Mouse (Mus musculus): ENCODE results near the gene Cdkn2b. TPM values are rescaled to one million over a fixed set of nuclear protein-coding genes. Genes with fewer than 3 reads are reported as not detected.
A peak's percentile ranks its signal among the peaks of the same experiment; 100 is the strongest.

Gene Cdkn2b
- 10.1 and 12.9 TPM in 2 replicates for polyA plus RNA-seq (2015; fragmentation: Nextera tagmentation; extraction: Ambion mirVana)

DNA sequence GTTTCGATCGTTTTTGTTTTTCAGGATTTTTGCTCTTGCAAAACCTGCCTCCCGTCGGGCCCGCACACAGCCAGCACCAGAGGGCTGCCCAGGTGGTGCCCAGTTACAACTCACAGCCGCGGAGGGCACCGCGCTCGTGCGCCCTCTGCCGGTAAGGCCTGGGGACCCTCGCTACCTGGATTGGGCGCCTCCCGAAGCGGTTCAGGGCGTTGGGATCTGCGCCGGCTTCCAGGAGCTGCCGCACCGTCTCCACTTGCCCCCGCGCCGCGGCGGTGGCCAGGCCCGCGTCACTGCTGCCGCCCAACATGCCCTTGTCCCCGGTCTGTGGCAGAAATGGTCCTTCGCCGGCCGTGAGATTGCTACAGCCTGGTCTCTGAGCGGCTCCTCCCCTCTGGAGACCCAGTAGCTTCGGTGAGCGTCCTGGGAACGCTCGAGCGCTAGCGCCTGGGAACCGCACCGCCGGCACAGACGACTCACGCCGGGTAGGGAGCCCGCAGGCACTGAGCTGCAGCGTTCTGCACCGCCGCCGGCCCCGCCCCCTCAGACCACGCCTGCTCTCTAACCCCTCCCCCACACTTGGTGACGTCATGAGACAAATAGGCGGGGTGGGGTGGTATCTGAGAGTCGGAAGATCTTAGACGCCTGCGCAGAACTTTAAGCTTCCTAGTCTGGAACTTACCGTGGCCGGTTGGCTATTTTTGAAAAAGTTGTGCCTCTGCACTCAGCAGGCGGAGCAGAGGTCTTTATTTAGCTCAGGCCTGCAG, at the start of gene Cdkn2b:
Gene Cdkn2b, minus strand, starts transcription at position 549 of the 764 bp plus-strand sequence.
- Histone ChIP-seq H3K4me1 (peaks cover 9% of the 10 kb centered on the region; the same call in 1 of the 2 replicates), H3K27me3 (replicated peaks) (peaks cover 56% of the 10 kb centered on the region), H3K9ac (peak within 1 kb of the TSS; percentile 12; the same call in 1 of the 2 replicates), H3K4me3 (replicated peaks) (peak within 1 kb of the TSS; percentile 55), H3K36me3 (no peaks in the 10 kb centered on the region), H3K4me2 (peak within 1 kb of the TSS; percentile 96), H3K27ac (peak within 1 kb of the TSS; percentile 64), H3K9me3 (no peaks in the 10 kb centered on the region)
- WGBS: under 1% methylated on average over 56 of the region's 61 CpGs
- peak; percentile 89 for ATAC-seq (ENCODE audit: insufficient read depth, low FRiP score, low read depth)

DNA sequence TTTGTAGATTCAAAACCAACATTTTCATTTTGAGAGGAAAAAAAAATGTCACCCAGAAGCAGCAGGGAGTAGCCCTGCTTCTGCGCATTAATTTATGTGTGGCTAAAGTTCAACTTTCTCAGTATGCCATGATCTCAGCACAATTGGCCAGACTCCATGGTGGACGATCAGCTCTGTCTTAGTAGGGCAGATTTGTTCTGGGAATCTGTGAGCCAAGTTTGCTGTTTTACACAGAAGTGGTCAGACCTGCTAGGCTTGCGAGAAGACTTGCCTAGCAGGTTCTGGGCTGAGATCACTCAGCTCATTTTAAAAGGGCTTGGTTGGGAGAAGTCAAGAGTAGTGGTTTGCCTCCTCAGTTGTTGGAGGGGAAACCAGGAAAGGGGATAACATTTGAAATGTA, 49.5 kb upstream of the Cdkn2b start:
- no peaks in the 10 kb centered on the region for H3K27me3 ChIP-seq (replicated peaks)
- no peak overlapping the region for H3K4me3 ChIP-seq (replicated peaks)
- ATAC-seq (ENCODE audit: insufficient read depth, low FRiP score, low read depth): peak; percentile 88
- no peaks in the 10 kb centered on the region for H3K36me3 ChIP-seq
- H3K27ac ChIP-seq: peak overlapping the region; percentile 27; the same call in 1 of the 2 replicates
- H3K9ac ChIP-seq: no peak overlapping the region
- no peaks in the 10 kb centered on the region; the same call in 1 of the 2 replicates for H3K4me1 ChIP-seq
- 41% methylated on average over 3 of the region's 3 CpGs for WGBS
- no peaks in the 10 kb centered on the region for H3K9me3 ChIP-seq
- no peak overlapping the region for H3K4me2 ChIP-seq

GRCm38 (mm10) chr4:89359506-89359905, 48.7 kb upstream of the Cdkn2b start:
- no peak overlapping the region for H3K4me3 ChIP-seq (replicated peaks)
- no peak for ATAC-seq (ENCODE audit: insufficient read depth, low FRiP score, low read depth)
- H3K9me3 ChIP-seq: no peaks in the 10 kb centered on the region
- H3K9ac ChIP-seq: no peak overlapping the region
- no peak overlapping the region for H3K4me2 ChIP-seq
- peak overlapping the region; percentile 27; the same call in 1 of the 2 replicates for H3K27ac ChIP-seq
- H3K36me3 ChIP-seq: no peaks in the 10 kb centered on the region
- 77% methylated on average over 6 of the region's 6 CpGs for WGBS
- H3K4me1 ChIP-seq: no peaks in the 10 kb centered on the region; the same call in 1 of the 2 replicates
- H3K27me3 ChIP-seq (replicated peaks): no peaks in the 10 kb centered on the region

- no peak overlapping the region for H3K27ac ChIP-seq
- H3K9me3 ChIP-seq: no peaks in the 10 kb centered on the region
- ATAC-seq (ENCODE audit: insufficient read depth, low FRiP score, low read depth): no peak
- no peak overlapping the region for H3K4me3 ChIP-seq (replicated peaks)
- 52% methylated on average over 9 of the region's 9 CpGs for WGBS
- no peak overlapping the region for H3K9ac ChIP-seq
- H3K27me3 ChIP-seq (replicated peaks): no peaks in the 10 kb centered on the region
- H3K4me1 ChIP-seq: no peaks in the 10 kb centered on the region
- H3K4me2 ChIP-seq: no peak overlapping the region
- no peaks in the 10 kb centered on the region for H3K36me3 ChIP-seq
Observed at GRCm38 (mm10) chr4:89353935-89354334, 43.1 kb upstream of the Cdkn2b start.

DNA sequence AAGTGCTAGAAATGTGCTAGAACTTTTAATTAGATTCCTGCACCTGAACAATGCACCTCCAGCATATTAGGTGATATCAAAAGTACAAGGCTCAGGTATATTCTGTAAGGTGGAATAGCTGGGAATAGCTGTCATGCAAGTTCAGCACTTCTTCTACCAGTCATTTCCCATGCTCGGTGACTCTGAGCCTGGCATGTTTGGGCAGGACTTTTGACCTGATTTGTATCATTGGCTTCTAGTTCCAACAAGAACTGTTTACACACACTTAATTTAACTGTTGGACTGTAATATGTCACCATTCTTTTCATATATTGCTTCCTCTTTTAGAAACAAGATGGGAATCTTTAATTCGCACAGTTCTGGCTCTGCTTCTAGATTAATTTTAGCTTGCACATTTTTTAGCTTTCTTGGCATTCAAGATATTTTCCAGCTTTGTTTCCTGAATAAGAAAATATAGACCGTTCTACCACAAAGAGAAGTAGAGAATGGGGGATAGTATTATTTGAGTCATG, 42.3 kb upstream of the Cdkn2b start:
- Histone ChIP-seq H3K36me3 (no peaks in the 10 kb centered on the region), H3K9ac (no peak overlapping the region), H3K4me1 (no peaks in the 10 kb centered on the region), H3K4me2 (no peak overlapping the region), H3K9me3 (no peaks in the 10 kb centered on the region), H3K27me3 (replicated peaks) (no peaks in the 10 kb centered on the region), H3K4me3 (replicated peaks) (no peak overlapping the region), H3K27ac (no peak overlapping the region)
- no peak for ATAC-seq (ENCODE audit: insufficient read depth, low FRiP score, low read depth)
- WGBS: 72% methylated on average over 3 of the region's 3 CpGs

DNA sequence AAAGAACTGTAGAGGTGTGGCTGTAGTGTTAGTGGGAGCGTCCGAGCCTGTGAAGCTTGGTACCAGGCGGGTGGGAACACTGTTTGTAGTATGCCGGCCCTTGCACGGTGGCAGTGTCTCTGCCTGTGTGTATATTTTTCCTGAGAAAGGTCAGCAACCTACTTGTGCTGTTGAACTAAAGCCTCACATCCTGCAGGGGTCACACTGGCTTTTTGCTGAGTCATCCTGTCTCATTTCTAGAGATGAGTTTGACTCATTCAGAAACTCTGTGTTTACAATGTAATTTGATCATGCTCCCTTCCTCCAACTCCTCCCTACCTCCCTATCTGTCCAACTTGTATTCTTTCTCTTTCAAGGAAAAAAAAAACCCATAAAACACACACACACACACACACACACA, 40.6 kb upstream of the Cdkn2b start:
- H3K27ac ChIP-seq: no peak overlapping the region
- no peak overlapping the region for H3K4me2 ChIP-seq
- no peaks in the 10 kb centered on the region for H3K36me3 ChIP-seq
- 19% methylated on average over 5 of the region's 5 CpGs for WGBS
- no peak for ATAC-seq (ENCODE audit: insufficient read depth, low FRiP score, low read depth)
- H3K27me3 ChIP-seq (replicated peaks): no peaks in the 10 kb centered on the region
- H3K9ac ChIP-seq: no peak overlapping the region
- H3K4me3 ChIP-seq (replicated peaks): no peak overlapping the region
- H3K4me1 ChIP-seq: no peaks in the 10 kb centered on the region
- no peaks in the 10 kb centered on the region for H3K9me3 ChIP-seq

- H3K4me3 ChIP-seq (replicated peaks): no peak overlapping the region
- no peak overlapping the region for H3K27ac ChIP-seq
Observed at GRCm38 (mm10) chr4:89350938-89351451, 40.2 kb upstream of the Cdkn2b start.

DNA sequence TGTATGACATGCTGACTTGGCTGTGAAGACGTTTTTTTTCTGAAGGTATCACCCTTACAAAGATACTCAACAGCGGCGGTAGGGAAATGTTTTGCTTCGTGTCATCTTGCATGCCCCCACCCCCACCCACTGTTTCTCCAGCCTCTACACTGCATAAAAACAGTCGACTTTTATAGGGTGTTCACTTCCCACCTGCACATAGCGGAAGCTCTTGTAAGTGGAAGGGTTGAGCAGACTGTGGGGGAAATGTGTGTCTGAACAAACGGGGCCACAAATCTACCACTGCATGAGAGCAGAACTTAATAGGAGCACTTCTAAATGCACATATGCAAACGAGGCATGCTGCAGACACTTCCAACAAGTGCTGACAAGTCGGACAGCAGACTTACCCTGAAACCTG, 39.6 kb upstream of the Cdkn2b start:
- Histone ChIP-seq H3K4me3 (replicated peaks) (no peak overlapping the region), H3K27ac (no peak overlapping the region), H3K4me2 (no peak overlapping the region), H3K4me1 (no peaks in the 10 kb centered on the region), H3K9ac (no peak overlapping the region), H3K36me3 (no peaks in the 10 kb centered on the region), H3K27me3 (replicated peaks) (no peaks in the 10 kb centered on the region), H3K9me3 (no peaks in the 10 kb centered on the region)
- no peak for ATAC-seq (ENCODE audit: insufficient read depth, low FRiP score, low read depth)
- WGBS: 60% methylated on average over 9 of the region's 9 CpGs

More at GRCm38 (mm10) chr4:89350938-89351451, 40.2 kb upstream of the Cdkn2b start:
- Histone ChIP-seq H3K4me2 (no peak overlapping the region), H3K4me1 (no peaks in the 10 kb centered on the region), H3K9ac (no peak overlapping the region), H3K36me3 (no peaks in the 10 kb centered on the region), H3K9me3 (no peaks in the 10 kb centered on the region), H3K27me3 (replicated peaks) (no peaks in the 10 kb centered on the region)
- ATAC-seq (ENCODE audit: insufficient read depth, low FRiP score, low read depth): no peak
- 77% methylated on average over 6 of the region's 6 CpGs for WGBS

GRCm38 (mm10) chr4:89348842-89349241, 38.0 kb upstream of the Cdkn2b start:
- no peak overlapping the region for H3K4me2 ChIP-seq
- H3K9ac ChIP-seq: no peak overlapping the region
- ATAC-seq (ENCODE audit: insufficient read depth, low FRiP score, low read depth): no peak
- H3K27me3 ChIP-seq (replicated peaks): no peaks in the 10 kb centered on the region
- H3K27ac ChIP-seq: no peak overlapping the region
- no peak overlapping the region for H3K4me3 ChIP-seq (replicated peaks)
- H3K36me3 ChIP-seq: no peaks in the 10 kb centered on the region
- no peaks in the 10 kb centered on the region for H3K4me1 ChIP-seq
- WGBS: 58% methylated on average over 5 of the region's 5 CpGs
- H3K9me3 ChIP-seq: no peaks in the 10 kb centered on the region

GRCm38 (mm10) chr4:89313461-89313860, 2.6 kb upstream of the Cdkn2b start:
- no peak overlapping the region for H3K27ac ChIP-seq
- no peak overlapping the region for H3K4me2 ChIP-seq
- no peak overlapping the region for H3K9ac ChIP-seq
- H3K36me3 ChIP-seq: no peaks in the 10 kb centered on the region
- 11% methylated on average over 13 of the region's 13 CpGs for WGBS
- H3K9me3 ChIP-seq: no peaks in the 10 kb centered on the region
- no peak overlapping the region for H3K4me3 ChIP-seq (replicated peaks)
- ATAC-seq (ENCODE audit: insufficient read depth, low FRiP score, low read depth): no peak
- H3K27me3 ChIP-seq (replicated peaks): peaks cover 29% of the 10 kb centered on the region
- peaks cover 9% of the 10 kb centered on the region; the same call in 1 of the 2 replicates for H3K4me1 ChIP-seq

- no peak overlapping the region for H3K9ac ChIP-seq
- no peaks in the 10 kb centered on the region for H3K36me3 ChIP-seq
- peak overlapping the region; percentile 55 for H3K4me3 ChIP-seq (replicated peaks)
- peak overlapping the region; percentile 96 for H3K4me2 ChIP-seq
- H3K27ac ChIP-seq: 0 out of 2 replicates have a peak overlapping the region, but pooled peaks have one; percentile 64
- no peaks in the 10 kb centered on the region for H3K9me3 ChIP-seq
- peaks cover 60% of the 10 kb centered on the region for H3K27me3 ChIP-seq (replicated peaks)
- WGBS: 3% methylated on average over 11 of the region's 11 CpGs
- peaks cover 9% of the 10 kb centered on the region; the same call in 1 of the 2 replicates for H3K4me1 ChIP-seq
- ATAC-seq (ENCODE audit: insufficient read depth, low FRiP score, low read depth): no peak
Observed at GRCm38 (mm10) chr4:89309996-89310395, 843 bp downstream of the Cdkn2b start.

- Histone ChIP-seq H3K27ac (no peak overlapping the region), H3K4me3 (replicated peaks) (no peak overlapping the region), H3K27me3 (replicated peaks) (peaks cover 80% of the 10 kb centered on the region), H3K4me1 (peaks cover 9% of the 10 kb centered on the region; the same call in 1 of the 2 replicates), H3K9me3 (no peaks in the 10 kb centered on the region), H3K36me3 (no peaks in the 10 kb centered on the region), H3K4me2 (no peak overlapping the region), H3K9ac (no peak overlapping the region)
- 16% methylated on average over 3 of the region's 3 CpGs for WGBS
- ATAC-seq (ENCODE audit: insufficient read depth, low FRiP score, low read depth): no peak
Observed at GRCm38 (mm10) chr4:89308001-89308400, 2.8 kb downstream of the Cdkn2b start.

All from stomach, embryonic 15.5 days (tissue).